Mouse (Mus musculus) left cerebral cortex, postnatal 25 days (tissue): ENCODE measurements around the gene Zfp445. TPM values are rescaled to one million over a fixed set of nuclear protein-coding genes. Genes with fewer than 3 reads are reported as not detected.
"Not testable (repeated sequence)": the region's sequence is repeated elsewhere in the genome, so short reads cannot be mapped to it uniquely, and the experiment has no call there.

Experiments
- DNase-seq, 2 experiments: peaks; one replicate each; pipeline ENCODE4 v3.0.0; 2022; ENCODE audit warnings: low spot score in 2 of 2, mixed read lengths in 1 of 2
- intact Hi-C: fragments of 180-260 bp; cut with DNase I; formaldehyde crosslinking; loops from one replicate; pipeline ENCODE4 v1.15.1; 2025
- total RNA-seq, 2 experiments: library from RNA; stranded (reverse); gene quantifications; 2 replicates each; pipeline ENCODE4 v1.2.3; 2021

The Zfp445 gene
- 100 to 1,000 TPM; 151 to 172 TPM for total RNA-seq

DNA sequence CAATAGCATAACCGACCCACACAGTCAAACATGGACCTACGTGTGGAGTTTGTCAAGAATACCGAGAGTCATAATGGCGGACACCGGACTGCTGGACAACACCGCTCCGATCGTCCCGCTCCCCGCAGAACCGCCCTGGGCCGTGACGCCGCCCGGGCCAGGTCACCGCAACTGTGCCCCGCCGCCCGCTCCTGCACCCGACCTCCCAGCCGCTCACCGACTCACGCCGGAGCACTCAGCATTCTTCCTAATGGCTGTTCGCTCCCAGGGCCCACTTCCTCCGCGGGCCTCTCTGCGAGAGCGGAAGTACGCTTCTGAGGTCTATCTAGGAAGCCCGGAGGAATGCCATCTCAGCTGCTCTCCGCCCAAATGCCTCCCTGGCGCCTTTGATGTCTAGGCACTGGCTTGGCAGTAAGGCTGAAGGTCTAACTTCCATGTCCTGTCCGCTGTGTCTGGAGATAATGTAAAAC is at the start of gene Zfp445:
Zfp445 (minus strand) TSS at position 310 of the 470 bp plus-strand sequence.
- intact Hi-C loops = loop anchor here (5.0 kb wide), 1 partner anchor 87 kb away; the partner anchor contains the start of genes 1110059G10Rik and Kif15
- DNase-seq = peak; percentile 83 to 84

GRCm38 (mm10) chr9:122902717-122903535 is 37.1 kb upstream of the Zfp445 start:
- intact Hi-C loops = no loop called here
- peak; percentile 32 for DNase-seq

DNA sequence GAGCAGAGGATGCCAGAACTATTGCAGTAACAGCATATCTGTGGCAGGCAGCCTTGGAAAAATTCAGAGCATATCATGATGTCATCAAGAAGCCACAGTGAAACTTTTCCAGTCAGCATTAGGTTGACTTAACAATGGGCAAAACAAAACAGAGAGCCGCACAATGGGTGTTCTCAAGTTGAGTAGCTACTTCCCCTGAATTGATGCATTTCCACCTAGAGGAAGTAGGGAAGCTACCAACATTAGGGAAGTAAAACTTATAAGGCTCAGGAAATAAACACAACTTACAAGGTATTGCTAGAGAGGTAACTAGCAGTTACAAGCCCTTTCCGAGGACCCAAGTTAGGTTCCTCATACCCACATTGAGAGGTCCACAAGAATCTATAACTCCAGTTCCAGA is 35.2 kb upstream of the Zfp445 start:
- intact Hi-C loops = no loop called here

DNA sequence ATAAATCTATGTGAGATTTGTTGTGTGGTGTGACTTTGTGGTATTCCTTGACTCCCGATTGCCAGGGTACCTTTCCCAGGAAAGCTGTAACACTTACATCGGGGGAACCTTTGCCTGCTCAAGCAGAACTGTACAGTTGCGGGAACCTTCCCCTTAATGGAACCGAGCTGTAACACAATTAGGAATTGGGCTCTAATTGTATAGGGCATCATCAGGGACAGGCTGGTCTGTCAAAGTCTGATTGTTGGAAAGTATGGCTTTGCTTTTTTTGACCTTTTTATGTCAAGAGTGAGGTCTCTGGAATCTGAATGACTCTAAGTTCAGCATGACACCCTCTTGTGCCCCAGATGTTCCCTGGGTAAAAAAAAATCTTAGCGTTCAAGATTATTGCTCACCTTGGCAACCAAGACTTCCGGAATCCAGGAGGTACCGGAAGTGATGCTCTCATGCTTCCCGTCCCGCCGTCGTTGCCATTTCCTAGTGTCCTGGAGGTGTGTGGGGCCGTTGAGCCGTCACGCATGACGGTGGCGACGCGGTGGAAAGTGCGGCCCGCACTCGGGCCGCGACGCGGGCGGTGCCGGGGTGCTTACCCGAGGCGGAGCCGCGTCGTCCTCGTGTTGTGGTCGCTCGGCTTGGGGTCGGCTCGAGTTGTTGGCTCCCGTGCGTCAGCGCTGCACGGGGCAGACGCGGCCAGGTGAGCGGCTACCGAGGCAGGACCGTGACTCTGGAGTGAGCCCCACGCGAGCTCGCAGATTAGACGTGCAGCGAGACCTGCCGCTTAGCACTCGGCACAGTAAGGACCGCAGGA is 20.8 kb upstream of the Zfp445 start:
- DNase-seq = peak; percentile 66 to 73
- intact Hi-C loops = no loop called here

More for the DNA sequence above, 35.2 kb upstream of the Zfp445 start:
- DNase-seq = no peak

- intact Hi-C loops = no loop called here
- no peak for DNase-seq
Observed at GRCm38 (mm10) chr9:122885385-122885784, 19.6 kb upstream of the Zfp445 start, which contains the start of gene Zkscan7. Gene Zkscan7 (plus strand): TSS chr9:122885685.

DNA sequence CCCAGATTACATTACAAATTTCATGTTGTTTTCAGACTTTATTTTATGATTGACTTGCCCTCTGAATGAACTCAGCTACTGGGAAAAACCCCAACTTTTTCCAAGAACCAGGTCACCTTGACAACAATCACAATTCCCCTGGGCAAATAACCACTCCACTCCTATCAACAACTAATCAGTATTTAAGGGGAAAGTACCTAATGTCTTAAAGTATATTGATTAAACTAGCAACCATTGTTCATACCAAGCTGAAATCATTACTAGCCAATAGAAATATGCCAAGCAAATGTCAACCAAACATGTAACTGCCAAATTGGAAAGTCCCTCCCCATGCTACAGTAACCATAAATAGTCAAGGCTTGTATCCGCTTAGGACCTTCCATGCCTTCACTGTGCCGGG is 9.3 kb upstream of the Zfp445 start:
- no peak for DNase-seq
- intact Hi-C loops = no loop called here

DNA sequence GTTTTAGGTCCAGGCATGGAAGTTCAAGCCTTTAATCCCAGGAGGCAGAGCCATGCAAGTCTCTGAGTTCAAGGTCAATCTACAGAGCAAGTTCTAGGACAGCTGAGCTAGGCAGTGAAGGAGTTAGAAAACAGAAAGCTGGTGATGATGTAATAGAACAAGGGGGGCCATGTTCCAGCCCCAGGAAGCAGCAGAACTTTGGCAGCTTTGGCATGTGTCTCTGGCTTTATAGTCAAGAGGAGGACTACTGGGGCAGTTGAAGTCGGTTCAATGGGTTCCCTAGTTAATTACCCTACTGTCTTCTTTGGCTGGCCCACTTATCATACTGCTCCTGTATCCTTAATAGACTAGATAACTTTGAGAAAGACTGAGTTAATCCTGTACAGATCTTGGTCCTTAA is 8.8 kb upstream of the Zfp445 start:
- no peak for DNase-seq
- intact Hi-C loops = no loop called here

- intact Hi-C loops = no loop called here
- DNase-seq = no peak
Observed at GRCm38 (mm10) chr9:122872595-122872994, 6.8 kb upstream of the Zfp445 start.

- no peak for DNase-seq
- intact Hi-C loops = loop anchor here (5.0 kb wide), 1 partner anchor 86 kb away; the partner anchor contains the start of genes 1110059G10Rik and Kif15
Observed at GRCm38 (mm10) chr9:122866192-122866591, 386 bp upstream of the Zfp445 start.

DNA sequence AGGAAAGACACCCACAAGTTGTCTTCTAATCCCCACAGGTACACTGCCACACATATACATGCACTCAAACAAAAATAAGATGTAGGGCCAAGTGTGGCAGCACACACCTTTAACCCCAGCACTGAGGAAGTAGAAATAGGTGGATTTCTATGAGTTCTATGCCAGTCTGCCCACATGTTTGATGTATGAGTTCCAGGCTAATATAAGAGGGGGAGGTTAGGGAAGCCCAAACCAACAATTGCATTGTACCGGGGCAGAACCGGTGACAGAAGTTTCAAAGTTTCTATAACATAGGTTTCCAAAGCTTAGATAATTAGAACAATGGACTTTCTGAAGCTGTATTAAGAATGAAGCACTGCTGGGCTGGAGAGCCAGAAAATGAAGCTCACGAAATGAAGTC is 958 bp downstream of the Zfp445 start:
- intact Hi-C loops = loop anchor here (5.0 kb wide), 1 partner anchor 87 kb away; the partner anchor contains the start of genes 1110059G10Rik and Kif15
- no peak for DNase-seq

DNA sequence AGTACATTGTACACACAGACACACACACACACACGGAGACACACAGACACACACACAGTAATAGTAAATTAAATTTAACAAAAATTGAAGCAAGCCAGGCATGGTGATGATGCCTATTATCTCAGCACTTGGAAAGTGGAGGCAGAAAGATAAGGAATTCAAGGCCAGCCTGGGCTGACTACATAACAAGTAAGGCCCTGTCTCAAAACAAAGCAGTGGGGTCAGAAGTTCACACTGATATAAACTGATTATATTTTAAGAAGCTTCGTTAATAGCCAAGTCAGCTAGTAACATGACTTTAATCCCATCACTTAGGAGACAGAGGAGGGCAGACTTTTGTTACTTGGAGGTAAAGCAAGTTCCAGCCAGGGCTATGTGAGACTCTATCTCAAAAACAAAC is 2.1 kb downstream of the Zfp445 start:
- intact Hi-C loops = no loop called here
- DNase-seq = no peak

GRCm38 (mm10) chr9:122860752-122861151 is 5.1 kb downstream of the Zfp445 start:
- DNase-seq = no peak
- intact Hi-C loops = no loop called here

DNA sequence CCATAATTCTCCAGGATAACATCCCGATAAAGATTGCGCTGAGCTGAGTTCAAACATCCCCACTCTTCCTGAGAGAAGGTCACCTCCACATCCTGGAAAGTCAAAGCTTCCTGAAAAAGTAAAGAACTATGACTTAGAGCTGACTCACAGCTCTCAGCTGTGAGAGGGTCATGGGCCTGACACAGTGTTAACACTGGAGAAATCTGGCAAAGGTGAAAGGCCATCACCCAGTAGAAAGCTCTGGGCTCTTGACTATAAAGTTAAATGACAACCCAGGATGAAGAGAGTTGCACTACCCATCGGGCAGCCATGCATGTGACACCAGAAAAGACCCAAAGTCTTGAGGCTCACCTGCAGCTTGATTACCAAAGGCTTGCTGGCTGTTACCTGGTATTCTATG is 9.1 kb downstream of the Zfp445 start:
- DNase-seq = no peak
- intact Hi-C loops = no loop called here

- intact Hi-C loops = no loop called here
- no peak for DNase-seq
Observed at GRCm38 (mm10) chr9:122855617-122856016, 10.2 kb downstream of the Zfp445 start.

DNA sequence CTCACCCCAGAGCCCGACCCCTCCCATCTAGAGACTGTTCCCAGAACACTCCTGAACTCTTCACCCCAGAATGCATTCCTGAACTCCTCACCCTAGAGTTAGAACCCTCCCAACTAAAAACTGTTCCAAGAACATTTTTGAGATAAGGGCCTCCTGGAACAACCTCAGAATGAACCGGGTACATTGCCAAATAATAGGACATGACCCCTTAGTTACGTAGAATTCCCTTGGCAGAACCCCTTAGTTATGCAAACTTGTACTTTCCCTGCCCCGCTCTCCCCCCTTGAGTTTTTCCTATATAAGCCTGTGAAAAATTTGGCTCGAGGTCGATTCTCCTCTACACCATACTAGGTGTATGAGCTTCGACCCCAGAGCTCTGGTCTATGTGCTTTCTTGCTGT is 10.7 kb downstream of the Zfp445 start:
- intact Hi-C loops, DNase-seq: not testable (repeated sequence)

DNA sequence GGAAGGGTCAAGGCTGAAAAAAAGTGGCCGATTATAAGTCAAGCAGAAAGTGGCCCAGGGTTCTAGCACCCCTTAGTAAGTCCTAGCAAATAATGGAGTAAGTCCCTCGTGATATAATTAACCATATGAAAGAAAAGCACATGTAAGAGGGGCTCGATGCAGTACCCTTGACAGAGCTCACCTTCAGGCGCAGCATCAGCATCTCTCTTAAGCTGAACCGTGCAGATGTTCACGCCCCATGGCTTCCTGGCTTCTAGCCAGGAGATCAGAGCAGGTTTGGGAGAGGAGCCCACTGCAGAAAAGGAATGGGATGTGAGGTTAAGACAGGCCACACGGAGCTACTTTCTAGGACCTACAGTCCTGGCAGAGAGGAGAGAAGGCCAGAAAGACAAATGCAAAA is 11.3 kb downstream of the Zfp445 start:
- DNase-seq = no peak
- intact Hi-C loops = no loop called here

DNA sequence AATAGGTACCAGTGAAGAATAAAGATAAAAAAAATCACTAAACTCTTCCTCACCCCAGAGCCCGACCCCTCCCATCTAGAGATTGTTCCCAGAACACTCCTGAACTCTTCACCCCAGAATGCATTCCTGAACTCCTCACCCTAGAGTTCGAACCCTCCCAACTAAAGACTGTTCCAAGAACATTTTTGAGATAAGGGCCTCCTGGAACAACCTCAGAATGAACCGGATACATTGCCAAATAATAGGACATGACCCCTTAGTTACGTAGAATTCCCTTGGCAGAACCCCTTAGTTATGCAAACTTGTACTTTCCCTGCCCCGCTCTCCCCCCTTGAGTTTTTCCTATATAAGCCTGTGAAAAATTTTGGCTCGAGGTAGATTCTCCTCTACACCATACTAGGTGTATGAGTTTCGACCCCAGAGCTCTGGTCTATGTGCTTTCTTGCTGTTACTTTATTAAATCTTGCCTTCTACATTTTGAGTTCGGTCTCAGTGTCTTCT is 17.9 kb downstream of the Zfp445 start:
- intact Hi-C loops, DNase-seq: not testable (repeated sequence)

DNA sequence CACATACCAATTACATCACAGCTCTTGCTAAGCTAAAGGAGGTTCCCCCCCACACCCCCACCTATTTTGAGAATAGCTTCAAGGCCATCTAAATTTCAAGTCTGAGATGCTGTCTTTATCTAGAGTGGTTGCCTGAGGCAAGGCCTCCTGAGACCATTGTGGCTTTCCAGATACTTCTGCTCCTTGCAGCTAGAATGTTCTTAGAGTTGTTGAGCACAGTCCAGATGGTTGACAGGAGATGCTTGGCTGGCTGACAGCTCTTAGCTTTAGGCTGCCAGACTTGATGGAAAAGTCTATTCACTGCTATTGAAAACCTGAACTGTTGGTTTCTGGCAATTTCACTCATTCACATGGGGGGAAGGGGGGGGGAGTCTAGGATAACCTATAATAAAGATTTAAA is 19.6 kb downstream of the Zfp445 start:
- DNase-seq = peak; percentile 55 to 75
- intact Hi-C loops = no loop called here

- no peak for DNase-seq
- intact Hi-C loops = no loop called here
Observed at GRCm38 (mm10) chr9:122845621-122846020, 20.2 kb downstream of the Zfp445 start.

DNA sequence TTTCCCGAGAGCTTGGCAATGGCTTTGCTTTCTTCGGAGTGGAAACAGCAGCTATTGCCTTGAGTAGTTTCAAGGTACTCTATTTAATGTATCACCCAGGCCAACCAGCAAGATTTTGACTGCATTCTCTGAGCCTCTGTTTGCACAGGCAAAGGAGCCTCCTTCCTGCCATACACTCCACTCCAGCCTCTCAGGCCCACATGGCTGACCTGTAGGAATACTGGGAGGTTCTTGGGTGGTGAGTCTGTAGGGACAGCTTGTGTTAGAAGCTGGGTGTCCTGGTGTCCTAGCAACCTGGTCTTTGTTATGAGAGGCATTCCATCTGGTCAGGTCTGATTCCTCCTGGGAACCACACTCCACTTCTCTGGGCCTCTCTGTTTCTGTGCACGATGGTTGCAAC is 22.0 kb downstream of the Zfp445 start, which contains the start of gene Gm35549:
Gm35549 (minus strand) TSS at position 276 of the 400 bp plus-strand sequence.
- no peak for DNase-seq
- intact Hi-C loops = no loop called here
